Mouse (Mus musculus) embryo, embryonic 11 days (tissue): ENCODE measurements around the gene BC034090.
A peak's percentile ranks its signal among the peaks of the same experiment; 100 is the strongest.

ENCODE experiments used
- DNase-seq: peaks from one replicate; pipeline ENCODE4 v3.0.0-alpha.2; 2015

The BC034090 gene

DNA sequence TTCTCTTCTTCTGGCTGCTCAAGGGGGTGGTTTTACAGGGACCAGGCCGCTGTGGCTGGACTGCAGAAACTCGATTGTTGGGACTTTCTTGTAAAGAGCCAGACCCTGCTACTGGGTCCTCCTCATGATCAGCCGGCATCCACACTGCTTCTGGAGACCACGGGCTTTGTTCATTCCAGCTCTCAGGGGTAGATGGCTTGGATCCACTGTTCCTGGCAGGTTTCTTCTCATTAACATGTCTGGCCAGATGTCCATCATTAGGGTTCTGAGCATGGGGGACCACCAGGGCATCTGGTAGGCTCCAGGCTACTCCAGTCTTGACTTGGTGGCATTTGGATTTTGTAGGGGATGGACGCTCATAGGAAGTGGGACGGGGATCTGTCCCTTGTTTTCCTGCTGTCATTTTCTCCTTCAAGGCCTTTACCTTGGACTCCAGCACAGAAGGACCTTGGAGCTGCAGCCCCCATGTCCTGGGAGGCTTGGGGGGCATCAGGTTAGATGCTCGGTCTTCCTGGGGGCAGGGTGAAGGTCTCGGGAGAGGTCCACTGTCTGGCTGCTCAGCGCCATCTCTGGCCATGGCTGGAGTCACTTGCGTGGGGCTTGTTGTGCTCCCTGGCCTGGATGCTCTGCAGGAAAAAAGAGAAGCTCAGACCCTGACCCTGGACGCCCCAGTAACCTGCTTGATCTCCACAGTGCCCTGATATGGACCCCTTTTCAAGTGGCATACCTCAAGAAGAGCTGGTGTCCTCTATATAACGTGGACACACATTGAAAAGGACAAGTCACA lies 2.4 kb downstream of the BC034090 start:
- no peak for DNase-seq

DNA sequence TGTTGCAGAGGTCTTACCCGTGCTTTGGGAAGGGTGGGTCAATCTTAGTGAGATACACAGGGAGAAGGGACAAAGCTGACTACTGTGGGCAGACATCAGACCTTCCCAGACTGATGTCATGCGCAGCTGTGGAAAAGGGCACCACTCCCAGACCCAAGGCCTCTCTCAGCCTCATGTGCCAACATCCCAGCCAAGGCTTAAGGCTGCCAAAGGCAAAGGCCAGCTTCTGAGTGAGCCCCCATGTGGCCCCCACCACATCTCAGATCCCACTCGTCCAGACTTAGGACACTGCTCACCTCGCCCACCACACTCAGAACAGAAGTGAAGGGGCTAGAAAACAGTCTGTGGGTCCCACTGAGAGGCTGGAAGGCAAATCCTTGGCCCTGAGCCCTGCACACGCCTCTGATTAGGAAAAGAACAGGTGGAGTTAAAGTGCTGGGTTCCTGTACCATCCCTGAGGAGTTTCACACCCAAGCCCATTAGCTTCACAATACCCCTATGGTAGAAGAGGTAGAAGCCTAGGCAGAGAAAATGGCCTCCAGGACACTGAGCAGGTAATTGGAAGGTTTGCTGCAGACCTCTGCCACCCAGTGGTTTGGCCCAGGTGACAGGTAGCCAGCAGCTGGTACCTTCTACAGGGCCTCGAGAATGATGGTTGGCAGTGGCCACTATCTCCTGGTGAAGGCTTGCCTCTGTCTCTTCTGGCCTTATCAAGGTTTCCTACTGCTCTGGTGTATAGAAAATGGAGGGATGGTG lies 4.1 kb downstream of the BC034090 start:
- no peak for DNase-seq

DNA sequence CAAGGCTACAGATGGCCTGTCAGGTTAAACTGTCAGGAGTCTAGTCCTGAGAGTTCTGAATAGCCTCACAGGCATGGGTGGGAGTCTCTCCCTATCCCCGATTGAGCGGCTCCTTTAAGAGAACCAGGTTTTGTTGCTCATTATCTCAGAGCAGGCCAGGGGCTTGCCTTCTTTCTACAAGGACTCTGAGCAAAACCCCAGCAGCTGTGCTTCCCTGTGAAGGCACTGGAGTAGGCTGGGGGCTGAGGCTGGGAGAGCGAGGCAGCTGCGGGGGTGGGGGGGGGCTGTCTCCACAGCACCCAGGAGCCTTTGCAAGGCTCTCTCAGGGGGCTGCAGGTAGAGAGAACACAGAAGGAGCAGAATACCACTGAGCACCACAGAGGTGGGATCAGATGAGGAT lies 5.1 kb downstream of the BC034090 start:
- DNase-seq = no peak

DNA sequence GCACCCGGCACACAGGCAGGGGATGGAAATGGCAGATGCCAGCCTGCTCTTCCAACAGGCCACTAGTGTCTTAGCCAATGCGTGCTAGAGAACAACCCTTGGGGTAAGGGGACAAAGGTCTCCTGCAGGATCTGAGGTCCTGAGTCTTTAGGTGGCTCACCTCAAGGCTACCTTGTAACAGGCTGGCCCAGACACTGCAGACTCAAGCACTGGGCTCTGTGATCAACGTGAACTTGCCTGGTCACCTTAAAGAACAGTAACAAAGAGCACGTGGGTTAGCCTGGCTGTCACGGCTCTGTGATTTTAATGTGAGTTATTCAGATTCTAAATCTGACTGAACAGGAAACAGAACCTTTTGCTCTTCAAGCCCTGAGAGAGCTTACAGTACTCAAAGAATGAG lies 6.1 kb downstream of the BC034090 start:
- no peak for DNase-seq

DNA sequence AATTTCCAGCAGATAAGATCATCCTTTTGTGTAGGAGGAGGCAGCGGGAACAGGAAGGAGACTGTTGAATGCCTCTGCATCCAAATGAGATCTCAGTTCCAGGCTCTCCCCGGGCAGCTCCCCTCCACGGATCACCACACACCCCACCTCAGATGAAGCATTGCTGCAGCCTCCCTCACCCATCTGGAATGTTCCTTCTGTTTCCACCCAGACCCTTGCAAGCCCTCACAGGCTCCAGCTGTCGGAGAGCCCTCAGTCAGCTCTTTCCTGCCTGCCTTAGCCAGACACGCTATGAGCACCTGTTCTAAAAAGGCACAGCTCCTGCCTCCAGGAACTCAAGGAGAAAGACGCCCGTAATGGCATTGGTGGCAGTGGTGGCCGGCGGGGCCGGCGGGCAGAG lies 6.9 kb downstream of the BC034090 start:
- DNase-seq = no peak

DNA sequence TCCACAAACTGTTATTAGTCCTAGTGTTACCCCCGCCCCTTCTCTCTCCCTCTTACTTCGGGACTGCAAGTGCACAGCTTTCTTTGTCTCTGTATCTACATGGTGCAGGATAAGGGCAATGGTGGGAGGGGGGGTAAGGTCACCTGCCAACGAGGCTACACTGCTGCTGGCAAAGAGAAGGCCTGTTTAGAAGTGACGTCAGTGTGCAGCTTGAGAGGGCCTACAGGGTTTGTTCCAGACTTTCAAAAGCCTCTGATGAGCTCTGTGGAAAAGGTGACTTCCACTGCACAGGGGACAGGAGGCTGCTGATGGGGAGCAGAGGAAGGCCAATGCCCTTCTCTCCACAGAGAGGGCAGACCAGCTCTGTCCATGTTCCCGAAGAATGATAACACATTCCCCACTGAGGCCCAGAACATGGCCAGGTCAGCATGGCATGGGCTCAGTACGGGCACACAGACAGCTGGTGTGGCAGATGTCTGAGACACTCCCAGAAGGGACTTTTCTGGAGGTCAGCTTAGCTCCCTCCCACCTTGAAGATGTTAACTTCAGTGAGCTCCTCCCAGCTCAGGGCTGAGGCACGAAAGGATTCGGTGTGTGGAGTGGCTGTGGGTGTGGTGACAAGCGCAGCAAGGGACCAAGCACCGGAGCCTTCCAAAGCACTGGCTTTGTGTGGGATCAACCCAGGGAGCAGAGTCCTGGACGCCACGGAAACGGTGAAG lies 7.8 kb downstream of the BC034090 start:
- DNase-seq = no peak

DNA sequence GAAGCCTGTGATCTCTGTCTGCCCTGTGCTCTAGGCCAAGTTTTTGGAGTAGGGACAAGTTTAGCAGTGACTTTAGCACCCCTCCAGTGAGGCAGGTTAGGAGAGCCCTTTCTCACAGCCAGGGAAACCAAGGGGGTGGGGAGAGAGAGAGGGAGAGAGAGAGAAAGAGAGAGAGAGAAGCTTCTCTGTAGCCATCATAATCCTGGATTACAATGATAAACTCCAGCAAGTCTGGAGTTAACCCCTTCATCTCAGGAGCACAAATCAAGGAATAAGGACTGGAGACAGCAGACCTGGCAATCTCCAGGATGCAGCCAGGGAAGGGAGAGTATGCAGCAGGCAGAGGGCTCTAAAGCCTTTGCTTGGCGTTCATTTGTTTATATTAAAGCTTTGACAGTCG lies 8.6 kb downstream of the BC034090 start:
- DNase-seq = no peak

DNA sequence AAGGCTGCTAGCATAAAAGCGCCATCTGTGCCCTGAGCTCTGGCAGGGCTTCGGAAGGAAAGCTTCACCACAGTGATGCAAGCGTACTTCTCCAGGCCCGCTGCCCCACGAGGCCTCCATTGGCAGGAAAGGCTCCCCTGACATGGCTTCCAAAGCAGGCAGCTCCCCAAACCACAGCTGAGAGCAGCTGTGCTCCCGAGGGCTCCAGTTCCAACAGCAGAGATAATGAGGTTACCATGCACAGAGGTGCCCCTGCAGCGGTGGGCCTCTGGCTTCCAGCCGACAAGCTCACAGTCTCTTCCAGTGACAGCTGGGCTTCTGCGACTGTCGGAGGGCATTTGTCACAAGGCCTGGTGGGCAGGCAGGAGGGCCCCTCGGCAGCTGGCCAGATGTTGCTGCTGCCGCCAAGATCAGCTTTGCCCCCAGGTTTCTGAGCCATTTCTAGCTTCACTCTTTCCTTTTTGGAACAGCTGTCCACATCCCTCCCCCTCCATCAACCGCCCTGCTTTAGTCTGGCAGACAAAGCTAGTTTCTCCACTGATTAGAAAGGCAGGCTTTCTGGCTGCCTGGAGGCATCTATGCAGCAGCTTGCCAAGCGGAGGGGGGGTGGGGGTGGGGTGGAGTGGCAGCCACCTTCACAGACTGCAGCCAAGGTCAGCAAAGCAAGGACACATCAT lies 10.2 kb downstream of the BC034090 start:
- DNase-seq = peak; percentile 63

DNA sequence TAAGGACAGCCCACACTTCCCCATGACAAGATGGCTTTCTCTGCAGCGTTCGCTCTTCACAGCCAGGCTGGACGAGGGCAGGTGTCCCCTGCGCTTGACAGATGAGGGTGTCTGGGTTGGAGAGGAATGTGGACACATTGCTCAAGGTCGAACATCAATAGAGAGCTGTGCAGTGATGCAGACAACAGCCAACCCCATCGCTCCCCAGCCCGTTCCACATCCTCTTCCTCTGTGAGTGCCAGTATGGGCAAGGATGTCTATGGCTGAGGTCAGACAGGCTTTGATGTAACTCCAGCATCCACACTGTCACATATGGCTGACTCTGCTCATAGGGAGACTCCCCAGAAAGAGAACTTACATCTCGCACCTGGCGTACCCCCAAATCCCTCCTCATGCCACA lies 10.9 kb downstream of the BC034090 start:
- DNase-seq = no peak

DNA sequence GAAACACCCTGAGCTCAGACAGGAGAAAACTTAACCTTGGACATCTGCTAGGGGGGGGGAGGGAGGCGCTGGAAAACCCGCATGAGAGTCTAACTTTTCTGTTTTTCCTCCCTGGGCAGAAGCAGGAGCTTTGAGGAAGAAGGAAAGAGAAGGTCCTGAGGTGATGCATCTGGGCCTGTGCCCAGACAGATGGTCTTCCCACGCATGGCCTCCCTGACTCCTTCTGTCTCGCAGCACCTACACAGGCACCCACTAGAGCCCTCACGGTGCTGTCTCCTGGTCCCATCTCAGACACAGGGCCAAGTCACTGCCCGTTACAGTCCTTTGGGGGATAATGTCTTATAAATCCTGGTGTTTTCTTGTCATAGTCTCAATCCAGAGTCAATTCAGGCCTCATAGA lies 11.5 kb downstream of the BC034090 start:
- DNase-seq = no peak

DNA sequence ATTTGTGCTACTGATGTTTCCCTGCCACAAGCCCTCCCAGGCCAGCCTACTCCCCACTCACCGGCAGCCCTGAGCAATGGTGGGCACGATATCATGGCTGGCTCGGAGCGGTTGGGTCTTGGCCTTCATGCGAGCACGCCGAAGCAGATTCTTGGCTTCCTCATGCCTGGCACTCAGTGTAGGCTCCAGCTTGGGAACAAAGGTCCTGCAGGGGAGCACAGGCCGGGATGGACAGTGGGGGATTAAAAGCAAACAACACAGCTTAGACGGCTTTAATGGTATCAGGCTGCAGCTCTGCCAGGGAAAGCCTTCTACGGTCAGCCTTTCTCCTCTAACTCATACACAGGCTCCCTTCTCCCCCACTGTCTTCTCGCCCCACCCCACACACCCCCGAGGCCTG lies 11.9 kb downstream of the BC034090 start:
- DNase-seq = no peak

DNA sequence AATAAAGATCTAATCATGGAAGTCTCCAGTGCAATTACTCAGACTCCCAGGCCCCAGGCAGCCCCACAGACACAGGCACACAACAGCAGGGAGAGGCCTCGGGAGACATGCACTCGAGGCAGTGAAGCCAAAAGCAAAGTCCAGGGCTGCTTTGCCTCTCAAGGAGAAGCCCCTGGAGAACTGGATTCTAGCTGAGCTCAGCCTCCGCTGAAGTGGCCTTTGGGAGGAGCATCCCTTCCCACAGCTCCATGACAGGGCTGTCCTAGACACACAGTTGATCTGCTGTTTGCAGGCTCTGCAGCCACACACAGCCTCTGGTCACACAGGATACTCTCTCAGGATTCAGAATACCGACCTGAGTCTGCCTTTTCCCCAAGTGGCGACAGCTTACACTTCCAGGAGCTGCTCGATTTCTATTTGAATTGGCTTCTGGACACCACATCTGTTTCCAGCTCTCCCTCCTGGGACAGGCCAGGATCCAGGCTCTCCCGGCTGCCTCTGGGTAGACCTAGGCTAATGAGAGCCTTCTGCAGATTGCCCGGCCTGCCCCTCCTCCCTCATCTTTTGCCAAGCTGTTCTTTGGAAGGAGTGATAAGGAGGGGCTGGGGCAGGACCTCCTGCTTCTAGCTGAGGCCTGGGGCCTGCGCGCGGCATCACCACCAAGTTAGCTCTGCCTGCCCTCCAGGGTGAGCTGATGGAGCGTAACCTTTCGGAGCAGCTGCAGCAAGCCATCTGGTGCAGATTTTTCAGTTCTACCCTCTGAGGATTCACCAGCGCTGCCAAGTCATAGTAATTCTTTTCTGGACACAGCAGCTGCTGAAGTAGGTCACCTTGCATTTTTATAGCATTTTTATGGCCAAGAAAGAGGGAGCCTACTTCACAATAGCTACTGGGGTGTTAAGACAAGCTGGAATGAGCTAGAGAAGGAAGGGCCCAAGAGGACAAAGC lies 14.5 kb downstream of the BC034090 start:
- peak; percentile 82 for DNase-seq

DNA sequence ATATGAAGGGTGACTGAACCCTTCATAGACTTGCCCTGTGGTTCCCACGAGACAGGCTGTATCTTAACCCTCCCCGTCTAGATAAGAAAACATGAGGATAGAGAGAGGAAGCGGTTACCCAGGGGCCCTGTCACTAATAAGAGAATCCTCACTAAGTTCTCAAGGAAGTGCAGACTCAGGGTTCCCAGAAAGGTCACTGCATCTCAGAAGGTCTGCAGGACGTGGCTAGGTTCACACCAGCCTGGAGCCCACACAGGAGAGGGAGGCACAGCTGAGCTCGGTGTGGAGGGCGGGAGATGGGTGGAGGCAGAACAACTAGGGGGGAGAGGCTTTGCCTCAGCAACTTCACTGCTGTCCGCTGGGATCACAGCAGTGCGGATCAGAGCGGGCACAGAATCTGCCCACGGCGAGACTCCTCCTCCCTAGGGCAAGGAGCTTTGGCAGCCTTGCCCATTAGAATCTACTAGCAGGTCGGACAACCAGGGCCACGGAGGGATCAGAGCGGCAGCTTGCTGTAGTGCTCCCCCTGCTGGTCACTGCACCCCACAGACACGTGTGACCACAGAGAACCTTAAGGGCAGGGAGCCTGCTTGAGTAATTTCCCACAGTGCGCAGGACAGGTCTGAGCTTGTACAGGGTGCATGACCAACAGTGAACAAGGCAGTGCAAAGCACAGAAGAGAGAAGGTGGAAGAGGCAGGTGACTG lies 20.2 kb downstream of the BC034090 start:
- DNase-seq = peak; percentile 91

DNA sequence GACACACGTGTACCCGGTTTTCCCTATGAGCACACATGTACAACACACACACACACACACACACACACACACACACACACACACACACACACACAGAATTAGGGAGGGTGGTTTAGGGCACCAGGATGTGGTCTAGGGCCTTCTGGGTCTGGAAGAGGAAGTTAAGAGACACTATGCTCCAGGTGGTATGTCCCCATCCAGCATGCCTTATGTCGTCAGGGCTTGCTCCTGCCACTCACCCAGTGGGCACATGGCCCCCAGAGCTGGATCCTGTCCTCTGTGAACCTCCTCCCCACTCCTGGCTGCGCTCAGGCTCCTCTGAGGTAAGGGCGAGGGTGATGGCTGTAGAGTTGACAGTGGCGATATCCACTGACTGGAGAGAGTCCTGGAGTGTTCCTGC lies 21.2 kb downstream of the BC034090 start:
- no peak for DNase-seq

DNA sequence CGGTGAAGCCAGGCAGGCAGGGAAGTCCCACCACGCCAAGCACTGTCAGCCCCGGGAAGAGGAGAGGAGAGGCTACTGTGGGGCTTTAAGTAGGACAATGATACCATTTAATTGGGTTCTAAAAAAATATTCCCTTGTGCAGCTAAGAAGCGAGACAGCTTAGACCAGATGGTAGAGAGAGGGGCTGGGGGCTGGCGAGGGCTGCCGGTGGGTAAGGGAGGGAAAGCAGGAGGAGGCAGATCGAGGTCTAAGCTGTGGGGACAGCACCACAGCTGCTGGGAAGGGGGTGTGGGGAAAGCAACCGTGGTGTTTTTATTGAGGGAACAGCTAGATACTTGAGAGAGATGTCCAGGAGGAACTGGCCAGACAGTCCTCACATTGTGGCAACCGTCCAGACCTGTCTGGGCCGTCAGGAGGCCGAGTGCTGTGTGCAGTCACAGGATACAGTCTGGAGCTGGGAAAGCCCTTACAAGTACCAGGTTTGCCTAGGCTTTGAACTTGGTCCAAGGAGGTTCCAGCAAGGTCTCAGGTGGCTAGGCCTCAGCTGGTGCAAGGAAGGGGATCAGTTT lies 22.1 kb downstream of the BC034090 start:
- DNase-seq = no peak

DNA sequence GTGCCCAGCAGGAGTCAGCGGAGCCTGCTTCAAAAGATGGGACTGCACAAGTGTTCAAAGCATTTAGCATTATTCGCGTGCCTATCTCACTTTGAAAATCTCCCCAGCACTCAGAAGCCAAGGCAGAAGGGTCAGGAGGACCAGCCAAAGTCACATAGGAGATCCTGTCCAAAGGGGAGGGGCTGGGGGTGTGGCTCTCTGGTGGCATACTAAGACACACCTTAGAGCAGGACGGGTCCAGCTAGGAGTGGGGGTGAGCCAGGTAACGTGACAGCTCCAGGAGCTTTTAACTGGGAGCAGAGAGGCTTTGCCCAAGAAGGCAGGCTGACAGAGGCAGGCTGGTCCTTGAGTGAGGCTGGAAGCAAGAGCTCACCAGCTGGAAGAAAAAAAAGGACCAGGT lies 25.3 kb downstream of the BC034090 start:
- DNase-seq = no peak

DNA sequence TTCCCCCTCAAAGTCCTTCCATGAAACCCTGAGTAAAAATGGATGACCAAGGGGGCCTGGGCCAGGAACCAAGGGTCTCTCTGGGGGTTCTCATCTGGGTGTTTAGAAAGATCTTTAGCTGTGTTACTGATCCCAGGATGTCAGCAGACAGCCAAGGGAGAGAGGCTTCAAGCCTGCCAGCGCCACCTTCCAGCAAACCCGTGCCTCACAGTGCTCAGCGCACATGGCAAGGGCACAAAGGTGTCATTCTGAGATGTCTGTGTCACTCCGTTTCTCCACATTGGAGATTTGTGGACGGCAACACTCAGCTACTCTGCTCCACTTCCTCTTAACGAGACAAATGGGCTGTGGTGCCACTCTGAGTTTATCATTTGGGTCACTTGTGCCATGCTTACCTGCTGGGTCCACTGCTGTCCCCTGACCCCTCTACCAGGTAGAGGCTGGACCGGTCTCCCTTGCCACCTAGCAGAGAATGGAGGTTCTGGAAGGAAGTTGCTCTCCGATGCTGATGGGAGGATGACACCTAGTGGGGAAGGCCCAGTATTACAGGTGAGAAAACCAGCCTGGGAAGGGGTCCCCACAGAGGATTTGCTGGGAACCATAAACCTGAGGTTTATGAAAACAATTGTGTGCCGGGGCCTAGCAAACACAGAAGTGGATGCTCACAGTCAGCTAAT lies 26.2 kb downstream of the BC034090 start:
- DNase-seq = peak; percentile 70

DNA sequence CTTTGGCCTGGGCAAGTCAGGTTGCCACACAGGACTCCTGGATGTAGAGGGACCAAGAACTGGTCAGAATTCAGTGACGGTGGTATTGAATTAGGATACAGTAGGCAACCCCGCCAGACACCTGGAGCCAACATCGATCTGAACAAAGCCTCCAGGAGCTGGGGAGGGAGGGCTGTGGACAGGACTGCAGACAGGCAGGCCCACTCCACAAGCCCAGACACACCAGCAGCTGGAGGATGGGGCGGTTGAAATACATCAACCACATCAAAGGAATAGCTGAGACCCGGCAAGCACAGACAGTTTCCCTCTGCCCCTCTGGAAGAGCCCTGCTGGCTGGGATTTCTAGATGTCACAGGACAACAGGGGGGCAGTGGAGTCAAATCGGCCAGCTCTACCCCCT lies 27.4 kb downstream of the BC034090 start:
- DNase-seq = no peak

DNA sequence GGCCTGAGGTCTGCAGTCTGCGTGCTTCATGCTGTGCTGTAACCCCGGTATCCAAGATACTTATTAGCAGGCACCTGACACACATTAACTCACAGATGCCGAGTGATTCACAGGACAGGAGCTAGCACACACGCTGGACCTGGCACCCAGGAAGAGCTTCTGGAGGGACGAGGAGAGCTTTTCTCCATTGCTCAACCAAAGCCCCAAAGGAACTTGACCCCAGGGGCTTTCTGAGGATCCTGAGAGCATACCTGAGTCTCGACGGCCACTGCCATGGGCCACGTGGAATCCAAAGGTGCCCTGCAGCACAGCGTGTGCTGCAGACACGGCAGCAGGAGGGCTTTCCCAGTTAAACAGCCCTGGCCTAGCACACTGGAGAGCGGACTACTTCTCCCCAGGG lies 27.9 kb downstream of the BC034090 start:
- no peak for DNase-seq

DNA sequence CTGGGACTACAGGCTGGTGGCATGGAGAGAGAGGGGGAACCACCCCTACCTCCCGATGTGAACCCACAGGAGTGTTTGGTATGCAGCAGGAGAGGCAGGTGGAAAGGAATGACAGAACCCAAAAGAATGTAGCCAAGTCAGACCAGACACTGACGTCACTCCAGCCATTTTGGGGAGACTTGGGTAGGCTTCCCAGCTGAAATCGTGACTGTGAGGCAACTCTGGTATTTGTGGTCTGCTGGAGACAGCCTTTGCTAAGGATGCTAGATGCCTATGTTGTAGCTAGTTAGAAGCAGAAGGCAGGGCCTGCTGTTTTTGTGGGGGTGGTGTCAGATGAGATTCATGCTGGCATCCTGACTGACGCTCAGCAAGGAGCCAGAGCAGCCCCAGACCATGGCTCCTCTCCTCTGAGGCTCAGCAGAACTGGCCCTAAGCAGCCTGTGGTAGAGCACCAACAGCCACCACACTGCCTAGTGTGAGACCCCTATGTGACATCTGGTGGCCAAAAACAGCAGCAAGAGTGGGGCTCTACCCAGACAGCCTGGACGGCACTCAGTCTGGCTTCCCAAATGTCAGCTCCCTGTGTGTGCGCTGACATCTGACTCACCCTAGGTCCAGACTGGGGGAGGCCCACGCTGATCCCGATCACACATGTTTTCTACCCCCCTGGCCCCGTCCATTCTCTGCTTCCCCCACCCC lies 29.0 kb downstream of the BC034090 start:
- peak; percentile 55 for DNase-seq
